Mouse (Mus musculus) CH12.LX (cell line): ENCODE results near the gene Olig1. TPM values are rescaled to one million over a fixed set of nuclear protein-coding genes. Genes with fewer than 3 reads are reported as not detected.

ENCODE experiments used
- DNase-seq: peaks from one replicate; pipeline ENCODE4 v3.0.0-alpha.2; 2013; ENCODE audit errors: extremely low read depth
- H3K27ac ChIP-seq: 2 replicates; pipeline ENCODE4 v1.5.1; 2012; ENCODE audit warnings: low read depth, mild to moderate bottlenecking, control low read depth, moderate library complexity; ENCODE audit not compliant: insufficient read depth
- H3K27me3 ChIP-seq: replicated peaks from 2 replicates; pipeline ENCODE3; 2012; ENCODE audit warnings: inconsistent platforms
- H3K36me3 ChIP-seq, 2 experiments: replicated peaks in 1 of 2; 2 replicates each; pipeline versions ENCODE3 to v1.6.1; 2012; ENCODE audit warnings: inconsistent platforms in 1 of 2, low read length in 1 of 2, mild to moderate bottlenecking in 1 of 2, mixed read lengths in 1 of 2, moderate library complexity in 1 of 2; ENCODE audit not compliant: control insufficient read depth in 1 of 2, insufficient read depth in 1 of 2
- H3K4me1 ChIP-seq, 2 experiments: 2 replicates each; pipeline ENCODE4 v1.6.1; 2012; ENCODE audit warnings: inconsistent platforms in 1 of 2, moderate library complexity in 1 of 2; ENCODE audit not compliant: insufficient read depth in 2 of 2, control insufficient read depth in 1 of 2
- H3K4me2 ChIP-seq: 2 replicates; pipeline ENCODE4 v1.6.1; 2012; ENCODE audit warnings: low read depth, mild to moderate bottlenecking, control low read depth; ENCODE audit not compliant: poor library complexity, insufficient read depth, severe bottlenecking
- H3K4me3 ChIP-seq, 3 experiments: fragments of 150-350 bp in 1 of 3; sonication (generic) in 1 of 3; replicated peaks in 1 of 3; 2 replicates each; pipeline versions ENCODE3 to v1.5.1; 2011 to 2012; ENCODE audit warnings: low read depth in 2 of 3, low read length in 2 of 3, mild to moderate bottlenecking in 2 of 3, moderate library complexity in 2 of 3, control low read depth in 1 of 3, improper control_type of control experiment in 1 of 3, inconsistent platforms in 1 of 3, mixed read lengths in 1 of 3; ENCODE audit not compliant: poor library complexity in 1 of 3
- H3K79me2 ChIP-seq: replicated peaks from 2 replicates; pipeline ENCODE4 v1.6.1; 2012; ENCODE audit warnings: mild to moderate bottlenecking, moderate library complexity; ENCODE audit not compliant: control insufficient read depth, poor library complexity, insufficient read depth, severe bottlenecking; ENCODE audit errors: extremely low read depth
- H3K9ac ChIP-seq: 2 replicates; pipeline ENCODE4 v1.6.1; 2012; ENCODE audit warnings: low read depth, mild to moderate bottlenecking, control low read depth, moderate library complexity; ENCODE audit not compliant: insufficient read depth
- H3K9me3 ChIP-seq: replicated peaks from 2 replicates; pipeline ENCODE3; 2012; ENCODE audit warnings: low read length, inconsistent platforms, mixed read lengths
- BHLHE40 ChIP-seq: IDR thresholded peaks from 2 replicates; pipeline ENCODE4 v1.6.1; 2011; ENCODE audit warnings: mild to moderate bottlenecking, low read depth, low read length, improper control_type of control experiment
- CHD2 ChIP-seq: IDR thresholded peaks from 2 replicates; pipeline ENCODE4 v1.6.1; 2011; ENCODE audit warnings: low read length, improper control_type of control experiment
- CTCF ChIP-seq, 2 experiments: IDR thresholded peaks in 1 of 2; conservative IDR thresholded peaks in 1 of 2; 2 replicates each; pipeline ENCODE4 v1.5.1; 2011 to 2012; ENCODE audit warnings: low read depth in 2 of 2, low read length in 2 of 2, improper control_type of control experiment in 1 of 2, inconsistent platforms in 1 of 2, mild to moderate bottlenecking in 1 of 2, moderate library complexity in 1 of 2
- E2F4 ChIP-seq: IDR thresholded peaks from 2 replicates; pipeline ENCODE4 v1.6.1; 2011; ENCODE audit warnings: low read depth, low read length, improper control_type of control experiment; ENCODE audit not compliant: insufficient replicate concordance
- HCFC1 ChIP-seq: IDR thresholded peaks from 2 replicates; pipeline ENCODE4 v1.6.1; 2012; ENCODE audit warnings: low read depth, mild to moderate bottlenecking, inconsistent platforms, low read length, improper control_type of control experiment
- IRF4 ChIP-seq: IDR thresholded peaks from 2 replicates; pipeline ENCODE4 v1.6.1; 2014; ENCODE audit warnings: low read depth, mild to moderate bottlenecking, inconsistent platforms, low read length, improper control_type of control experiment
- JUND ChIP-seq: conservative IDR thresholded peaks from 2 replicates; pipeline ENCODE4 v1.6.1; 2011; ENCODE audit warnings: low read depth, low read length, improper control_type of control experiment
- KAT2A ChIP-seq: IDR thresholded peaks from 2 replicates; pipeline ENCODE4 v1.6.1; 2012; ENCODE audit warnings: low read length, improper control_type of control experiment, inconsistent platforms; ENCODE audit not compliant: insufficient replicate concordance
- MAX ChIP-seq: IDR thresholded peaks from 2 replicates; pipeline ENCODE4 v1.6.1; 2011; ENCODE audit warnings: low read length, improper control_type of control experiment
- MAZ ChIP-seq: IDR thresholded peaks from 2 replicates; pipeline ENCODE4 v1.6.1; 2012; ENCODE audit warnings: low read depth, mild to moderate bottlenecking, inconsistent platforms, low read length, improper control_type of control experiment, moderate library complexity
- MEF2A ChIP-seq: IDR thresholded peaks from 2 replicates; pipeline ENCODE4 v1.6.1; 2014; ENCODE audit warnings: low read depth, mild to moderate bottlenecking, inconsistent platforms, low read length, improper control_type of control experiment, borderline replicate concordance
- NRF1 ChIP-seq: IDR thresholded peaks from 2 replicates; pipeline ENCODE4 v1.6.1; 2014; ENCODE audit warnings: low read depth, mild to moderate bottlenecking, inconsistent platforms, low read length, improper control_type of control experiment, moderate library complexity
- RAD21 ChIP-seq: IDR thresholded peaks from 2 replicates; pipeline ENCODE4 v1.6.1; 2011; ENCODE audit warnings: low read depth, mild to moderate bottlenecking, low read length, improper control_type of control experiment, moderate library complexity
- SIN3A ChIP-seq: IDR thresholded peaks from 2 replicates; pipeline ENCODE4 v1.6.1; 2012; ENCODE audit warnings: low read length, improper control_type of control experiment, inconsistent platforms
- UBTF ChIP-seq: IDR thresholded peaks from 2 replicates; pipeline ENCODE4 v1.6.1; 2012; ENCODE audit warnings: low read depth, mild to moderate bottlenecking, inconsistent platforms, low read length, improper control_type of control experiment, moderate library complexity
- USF2 ChIP-seq: conservative IDR thresholded peaks from 2 replicates; pipeline ENCODE4 v1.6.1; 2011; ENCODE audit warnings: low read depth, low read length, improper control_type of control experiment
- ZNF384 ChIP-seq: IDR thresholded peaks from 2 replicates; pipeline ENCODE4 v1.6.1; 2012; ENCODE audit warnings: low read depth, low read length, improper control_type of control experiment, inconsistent platforms
- dilution Hi-C: fragments of 300-500 bp; cut with MboI; formaldehyde crosslinking; loops from 2 replicates; pipeline ENCODE4 v1.14.3; 2020; ENCODE audit warnings: low sequenced_read_pairs; ENCODE audit not compliant: extremely low pct_unique_long_range_greater_than_20kb, extremely low pct_ligation_motif_present
- in situ Hi-C: fragments of 300-500 bp; cut with MboI; formaldehyde crosslinking; loops from 3 replicates; pipeline ENCODE4 v1.14.3; 2019; ENCODE audit warnings: low sequenced_read_pairs, low pct_ligation_motif_present, low pct_unique_long_range_greater_than_20kb, mixed read lengths
- polyA plus RNA-seq: library from polyadenylated mRNA; unstranded; fragments of >175 nt; gene quantifications from 2 replicates; pipeline ENCODE4 v1.2.1, GENCODE M21; 2012; ENCODE audit warnings: low read depth; ENCODE audit not compliant: insufficient read length
- total RNA-seq, 2 experiments: library from RNA; depleted of rRNA; stranded (reverse); fragments of 300-350 nt in 1 of 2; fragments of >200 nt in 1 of 2; gene quantifications; 2 replicates each; pipeline ENCODE4 v1.2.3; 2012 to 2014

The Olig1 gene
- total and polyA plus RNA-seq, 3 experiments, result not detected

GRCm38 (mm10) chr16:91309872-91310271 lies 40.3 kb downstream of the Olig1 start:
- H3K27ac ChIP-seq, result no peak overlapping the region
- TF ChIP-seq JUND (no peak), SIN3A (no peak), MAX (no peak), HCFC1 (no peak), BHLHE40 (no peak), CTCF (conservative IDR thresholded peaks at IDR 0.05 in 1 of 2, IDR thresholded peaks at IDR 0.05 in 1 of 2; ENCODE audit: low read depth in 2 of 2, low read length in 2 of 2) (no peak)
- no peak overlapping the region for H3K4me3 ChIP-seq
- H3K9me3 ChIP-seq, result no peaks in the 10 kb centered on the region
- peaks cover 0 to 7% of the 10 kb centered on the region in 2 experiments; a peak in 2 of 4 replicates for H3K4me1 ChIP-seq
- dilution Hi-C loops, result no loop called here
- DNase-seq, result no peak
- no peak overlapping the region for H3K4me2 ChIP-seq
- H3K27me3 ChIP-seq, result peaks cover 81% of the 10 kb centered on the region
- no peak overlapping the region for H3K9ac ChIP-seq
- no peaks in the 10 kb centered on the region for H3K79me2 ChIP-seq
- no peaks in the 10 kb centered on the region for H3K36me3 ChIP-seq
- in situ Hi-C loops, result loop anchor here (10.0 kb wide), 1 partner anchor 225 kb away; no protein-coding TSS in a partner anchor

GRCm38 (mm10) chr16:91312921-91313320 lies 43.3 kb downstream of the Olig1 start:
- in situ Hi-C loops, result loop anchor here (10.0 kb wide), 1 partner anchor 228 kb away; no protein-coding TSS in a partner anchor
- TF ChIP-seq MEF2A (no peak), HCFC1 (no peak), KAT2A (no peak), UBTF (no peak), MAZ (no peak), E2F4 (no peak), NRF1 (no peak), ZNF384 (no peak), USF2 (no peak), IRF4 (no peak), RAD21 (no peak), CHD2 (no peak)
- H3K4me1 ChIP-seq, result peaks cover 0 to 4% of the 10 kb centered on the region in 2 experiments; a peak in 1 of 4 replicates
- H3K79me2 ChIP-seq, result no peaks in the 10 kb centered on the region
- no peak overlapping the region for H3K4me2 ChIP-seq
- no peaks in the 10 kb centered on the region for H3K36me3 ChIP-seq
- H3K27me3 ChIP-seq, result peaks cover 81% of the 10 kb centered on the region
- H3K27ac ChIP-seq, result no peak overlapping the region
- H3K9me3 ChIP-seq, result no peaks in the 10 kb centered on the region
- DNase-seq, result no peak
- dilution Hi-C loops, result no loop called here
- no peak overlapping the region for H3K9ac ChIP-seq
- H3K4me3 ChIP-seq, result no peak overlapping the region
